21 mouse cellular contexts compared by ENCODE assay signal in the genomic region with DNA sequence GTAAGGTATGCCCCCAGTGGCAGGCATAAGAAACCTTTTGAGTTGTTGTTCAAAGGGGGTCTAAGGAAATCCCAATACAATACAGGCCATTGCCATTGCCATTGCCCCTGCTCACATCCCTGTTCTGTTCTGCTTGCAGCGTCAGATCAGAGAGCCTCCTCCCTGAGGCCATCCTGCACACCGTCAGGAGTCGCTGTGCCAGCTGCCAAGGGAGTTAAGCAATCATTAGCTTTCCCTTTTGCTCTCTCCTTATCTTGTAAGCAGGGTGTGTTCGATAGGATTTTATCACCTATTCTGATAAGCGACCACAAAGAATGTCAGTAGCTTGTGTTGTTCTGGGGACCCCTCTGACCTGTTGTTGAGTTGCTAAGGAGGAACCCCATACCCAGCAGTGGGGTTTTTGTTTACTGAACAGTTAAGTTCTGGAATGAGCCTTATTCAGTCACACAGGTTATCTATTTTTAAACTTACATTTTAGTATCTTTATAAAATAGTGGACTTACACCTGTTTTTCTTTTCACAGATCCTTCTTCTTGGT.
DNase-seq lines count a peak whose midpoint lies in the region; ATAC-seq and TF ChIP-seq lines count a peak whose summit lies in the region.
"Had no signal": no experiment of that assay in that cellular context is flagged by ENCODE, and none has a peak within 500 bp of the region (broad histone marks: within the 10 kb centered on the region; RNA-seq: fewer than 3 reads in every experiment).

No protein-coding gene starts in this region.

- H3K4me2 ChIP-seq in liver, postnatal 0 days (ENCODE audit: low read depth, low read length): no peak overlapping the region
- H3K4me2 ChIP-seq in myocyte (ENCODE audit: low read depth): no peak overlapping the region
- H3K4me2 ChIP-seq: forebrain, embryonic 12.5 days; limb, embryonic 15.5 days; lung, embryonic 15.5 days; midbrain, embryonic 13.5 days had no signal

- no peaks in the 10 kb centered on the region for H3K4me1 ChIP-seq in liver, postnatal 0 days (ENCODE audit: insufficient read depth)
- H3K4me1 ChIP-seq in forebrain, embryonic 10.5 days: 0 out of 2 replicates have a peak, but pooled peaks cover 4% of the 10 kb centered on the region
- H3K4me1 ChIP-seq: forebrain, embryonic 12.5 days; lung, embryonic 15.5 days; midbrain, embryonic 13.5 days had no signal

- H3K9ac ChIP-seq in liver, postnatal 0 days (replicated peaks): no peak overlapping the region
- H3K9ac ChIP-seq: forebrain, embryonic 12.5 days; limb, embryonic 15.5 days; lung, embryonic 15.5 days; midbrain, embryonic 13.5 days had no signal

- no peaks in the 10 kb centered on the region for H3K36me3 ChIP-seq in liver, postnatal 0 days (replicated peaks; ENCODE audit: insufficient read depth, low read length)
- H3K36me3 ChIP-seq in myocyte (ENCODE audit: control insufficient read depth, insufficient read depth): peaks cover 6% of the 10 kb centered on the region
- peaks cover 4% of the 10 kb centered on the region; the same call in 1 of the 2 replicates for H3K36me3 ChIP-seq in forebrain, embryonic 10.5 days (replicated peaks)
- H3K36me3 ChIP-seq: forebrain, embryonic 12.5 days; limb, embryonic 15.5 days; lung, embryonic 15.5 days; midbrain, embryonic 13.5 days had no signal

- no peaks in the 10 kb centered on the region for H3K27me3 ChIP-seq in liver, postnatal 0 days (ENCODE audit: insufficient read depth, low read length)
- no peaks in the 10 kb centered on the region for H3K27me3 ChIP-seq in myocyte (ENCODE audit: control insufficient read depth, insufficient read depth, insufficient read length)
- H3K27me3 ChIP-seq in forebrain, embryonic 10.5 days (ENCODE audit: poor library complexity, severe bottlenecking): peaks cover 8% of the 10 kb centered on the region
- H3K27me3 ChIP-seq: limb, embryonic 15.5 days; lung, embryonic 15.5 days; midbrain, embryonic 13.5 days had no signal

- no peaks in the 10 kb centered on the region for H3K79me2 ChIP-seq in myocyte (ENCODE audit: control insufficient read depth, insufficient read depth)

- peak; percentile 22; the same call in 1 of the 2 replicates for TF ChIP-seq CTCF in liver, postnatal 0 days (IDR thresholded peaks at IDR 0.05; ENCODE audit: low read depth)

- DNase-seq in liver, postnatal 0 days: no peak
- DNase-seq in liver (no peak), 3T3-L1 (ENCODE audit: low read depth, low spot score) (peak; percentile 19), 416B (ENCODE audit: low read depth) (peak; percentile 8)
- no peak for DNase-seq in forebrain, embryonic 10.5 days (ENCODE audit: extremely low spot score, low spot score)
- DNase-seq in cerebellum, postnatal 25 days: no peak
- DNase-seq: cerebellum, adult 2 months; gastrocnemius, postnatal 14 days; heart, adult 2 months; kidney, adult 2 months; kidney, postnatal 14 days; thymus, postnatal 25 days had no signal

- H3K4me3 ChIP-seq in liver, postnatal 0 days (ENCODE audit: low read depth, low read length): no peak overlapping the region
- no peak overlapping the region for H3K4me3 ChIP-seq in myocyte
- H3K4me3 ChIP-seq in forebrain, embryonic 10.5 days: no peak overlapping the region
- H3K4me3 ChIP-seq: embryonic facial prominence, embryonic 10.5 days; forebrain, embryonic 12.5 days; heart, adult 2 months; limb, embryonic 15.5 days; lung, embryonic 15.5 days; midbrain, embryonic 13.5 days had no signal

- WGBS in liver, postnatal 0 days (ENCODE audit: insufficient replicate concordance): 21% methylated on average over 5 of the region's 5 CpGs
- 75% methylated on average over 5 of the region's 5 CpGs for WGBS in forebrain, embryonic 10.5 days

- H3K9me3 ChIP-seq in liver, postnatal 0 days (ENCODE audit: low read length): no peaks in the 10 kb centered on the region
- H3K9me3 ChIP-seq in forebrain, embryonic 10.5 days: peaks cover 6% of the 10 kb centered on the region; the same call in 1 of the 2 replicates
- H3K9me3 ChIP-seq: limb, embryonic 15.5 days; lung, embryonic 15.5 days; midbrain, embryonic 13.5 days had no signal

- H3ac ChIP-seq in myocyte (ENCODE audit: control insufficient read depth, insufficient read length): no peak overlapping the region

- H3K27ac ChIP-seq in liver, postnatal 0 days (ENCODE audit: low read depth): no peak overlapping the region
- H3K27ac ChIP-seq in forebrain, embryonic 10.5 days: no peak overlapping the region
- H3K27ac ChIP-seq: embryonic facial prominence, embryonic 10.5 days; forebrain, embryonic 12.5 days; heart, adult 2 months; limb, embryonic 15.5 days; lung, embryonic 15.5 days; midbrain, embryonic 13.5 days had no signal

- no peak for TF ChIP-seq POLR2A in myocyte (IDR thresholded peaks at IDR 0.05; ENCODE audit: insufficient read length, low read depth)

- TF ChIP-seq EP300 in liver, postnatal 0 days (IDR thresholded peaks at IDR 0.05; ENCODE audit: low read depth): no peak

- ATAC-seq in liver, postnatal 0 days: no peak
- ATAC-seq: activated CD4-positive, CD25-positive, alpha-beta regulatory T cell, adult 4 months; CD4-positive, CD25-positive, alpha-beta regulatory T cell, adult 4 months; hindbrain, embryonic 16.5 days; midbrain, embryonic 13.5 days had no signal

TF ChIP-seq in myocyte, 11 proteins besides CTCF, POLR2A, EP300 and RAD21:
- TF ChIP-seq MYOD1 (IDR thresholded peaks at IDR 0.05; ENCODE audit: control insufficient read depth in 1 of 3, insufficient read length in 2 of 3, low read depth in 2 of 3): peak in 1 of 3 experiments; percentile 27
- TF ChIP-seq TCF3 (IDR thresholded peaks at IDR 0.05; ENCODE audit: insufficient read length, low read depth): no peak
- peak in 1 of 3 experiments; percentile 53 for TF ChIP-seq MYOG (IDR thresholded peaks at IDR 0.05; ENCODE audit: control insufficient read depth in 1 of 3, insufficient read depth in 1 of 3, insufficient read length in 2 of 3, low read depth in 2 of 3)
- no peak for TF ChIP-seq USF1 (IDR thresholded peaks at IDR 0.05; ENCODE audit: low read depth)
- no peak for TF ChIP-seq REST (IDR thresholded peaks at IDR 0.05; ENCODE audit: insufficient read depth, insufficient read length)
- TF ChIP-seq SRF (IDR thresholded peaks at IDR 0.05; ENCODE audit: control insufficient read depth, insufficient read length, low read depth): no peak
- TF ChIP-seq E2F4 (IDR thresholded peaks at IDR 0.05; ENCODE audit: insufficient read depth): no peak
- no peak for TF ChIP-seq TCF12 (IDR thresholded peaks at IDR 0.05; ENCODE audit: insufficient read depth, poor library complexity, severe bottlenecking)
- 0 out of 2 replicates have a peak, but pooled peaks have one; percentile 53 for TF ChIP-seq CEBPB (IDR thresholded peaks at IDR 0.05; ENCODE audit: insufficient read depth, poor library complexity, severe bottlenecking)
- peak; percentile 32 for TF ChIP-seq POLR2AphosphoS2 (IDR thresholded peaks at IDR 0.05; ENCODE audit: insufficient read length, low read depth)
- no peak for TF ChIP-seq MAX (IDR thresholded peaks at IDR 0.05; ENCODE audit: low read depth)
TF ChIP-seq in myocyte: peak in this region for 4.

Comparison
In these comparisons a context has a peak if more than half of its experiments do, and no peak if none do; other contexts are left out.
1. DNase-seq: peak in 3T3-L1 (single experiment) and 416B (single experiment); none in liver, postnatal 0 days (single experiment), liver (single experiment), forebrain, embryonic 10.5 days (single experiment) and cerebellum, postnatal 25 days (0 of 2).